Mouse (Mus musculus) liver, adult 2 months (tissue): ENCODE measurements at regions not wholly inside any gene's neighbourhood (a gene's known extent, or its start where the extent isn't known, plus 50 kb on each side); places are given as distances from the start of the nearest gene placed in this dataset.
A peak's percentile ranks its signal among the peaks of the same experiment; 100 is the strongest.

Source experiments
- DNase-seq: peaks from one replicate; pipeline ENCODE4 v3.0.0-alpha.2; 2011; ENCODE audit warnings: low read depth, low spot score; ENCODE audit errors: extremely low read depth
- H3K27ac ChIP-seq: fragments of 200-500 bp; replicated peaks from 2 replicates; pipeline ENCODE4 v1.5.1; 2012; ENCODE audit warnings: low read depth, mild to moderate bottlenecking, control low read depth, inconsistent platforms, low read length; ENCODE audit not compliant: insufficient read depth
- H3K27me3 ChIP-seq: fragments of 200-500 bp; 2 replicates; pipeline ENCODE4 v1.6.1; 2012; ENCODE audit warnings: mild to moderate bottlenecking, moderate library complexity, low read length, inconsistent platforms; ENCODE audit not compliant: control insufficient read depth, insufficient read depth
- H3K36me3 ChIP-seq: fragments of 200-500 bp; 2 replicates; pipeline ENCODE4 v1.6.1; 2012; ENCODE audit warnings: low read length, inconsistent platforms; ENCODE audit not compliant: control insufficient read depth, insufficient read depth
- H3K4me1 ChIP-seq: fragments of 200-500 bp; 2 replicates; pipeline ENCODE4 v1.6.1; 2011; ENCODE audit warnings: low read length; ENCODE audit not compliant: control insufficient read depth, insufficient read depth
- H3K4me3 ChIP-seq: fragments of 200-500 bp; 2 replicates; pipeline ENCODE4 v1.5.1; 2011; ENCODE audit warnings: low read depth, mild to moderate bottlenecking, control low read depth, low read length, moderate library complexity; ENCODE audit not compliant: insufficient read depth
- H3K79me2 ChIP-seq: fragments of 200-500 bp; 2 replicates; pipeline ENCODE4 v1.6.1; 2012; ENCODE audit warnings: inconsistent platforms, mild to moderate bottlenecking, low read length, moderate library complexity; ENCODE audit not compliant: control insufficient read depth, insufficient read depth
- H3K9ac ChIP-seq: fragments of 200-500 bp; 2 replicates; pipeline ENCODE4 v1.6.1; 2012; ENCODE audit warnings: low read depth, mild to moderate bottlenecking, control low read depth, inconsistent platforms, low read length
- CTCF ChIP-seq: fragments of 200-500 bp; IDR thresholded peaks from 2 replicates; pipeline ENCODE4 v1.5.1; 2011; ENCODE audit warnings: low read depth, low read length, control low read depth
- POLR2A ChIP-seq: fragments of 200-500 bp; IDR thresholded peaks from 2 replicates; pipeline ENCODE4 v1.6.1; 2011; ENCODE audit warnings: low read length, control low read depth; ENCODE audit not compliant: insufficient read depth; ENCODE audit errors: extremely low read depth
- WGBS: fragments of 180-500 bp; shearing (Covaris S2); methylation state at CpG from one replicate; pipeline ENCODE4 v1.1.7; 2018; 5-methylcytosine and 5-hydroxymethylcytosine counted together

GRCm38 (mm10) chrX:133787112-133787511 lies 63.7 kb upstream of the Tnmd start:
- no peaks in the 10 kb centered on the region for H3K79me2 ChIP-seq
- no peaks in the 10 kb centered on the region for H3K27me3 ChIP-seq
- H3K4me3 ChIP-seq: no peak overlapping the region
- no peaks in the 10 kb centered on the region for H3K4me1 ChIP-seq
- no peak overlapping the region for H3K9ac ChIP-seq
- TF ChIP-seq POLR2A (no peak), CTCF (peak; percentile 18; the same call in 1 of the 2 replicates)
- DNase-seq: no peak
- 4% methylated on average over 1 of the region's 1 CpGs for WGBS
- no peaks in the 10 kb centered on the region for H3K36me3 ChIP-seq
- H3K27ac ChIP-seq: no peak overlapping the region

- Histone ChIP-seq H3K9ac (no peak overlapping the region), H3K79me2 (no peaks in the 10 kb centered on the region), H3K4me1 (no peaks in the 10 kb centered on the region), H3K36me3 (no peaks in the 10 kb centered on the region), H3K27me3 (no peaks in the 10 kb centered on the region), H3K4me3 (no peak overlapping the region), H3K27ac (no peak overlapping the region)
- WGBS: 86% methylated on average over 1 of the region's 1 CpGs
- no peak for DNase-seq
- no peak for TF ChIP-seq POLR2A
- no peak for TF ChIP-seq CTCF
These were observed 65.2 kb upstream of the Pcdh19 start for GRCm38 (mm10) chrX:133754026-133754425.

GRCm38 (mm10) chrX:133752232-133752631 lies 63.4 kb upstream of the Pcdh19 start:
- Histone ChIP-seq H3K4me1 (no peaks in the 10 kb centered on the region), H3K27ac (no peak overlapping the region), H3K9ac (no peak overlapping the region), H3K36me3 (no peaks in the 10 kb centered on the region), H3K4me3 (no peak overlapping the region), H3K27me3 (no peaks in the 10 kb centered on the region), H3K79me2 (no peaks in the 10 kb centered on the region)
- no peak for DNase-seq
- TF ChIP-seq CTCF: no peak
- TF ChIP-seq POLR2A: no peak
- WGBS: 89% methylated on average over 3 of the region's 3 CpGs

- H3K4me1 ChIP-seq: no peaks in the 10 kb centered on the region
- TF ChIP-seq CTCF (no peak), POLR2A (no peak)
- H3K27me3 ChIP-seq: no peaks in the 10 kb centered on the region
- DNase-seq: peak; percentile 16
- no peaks in the 10 kb centered on the region for H3K79me2 ChIP-seq
- no peak overlapping the region for H3K9ac ChIP-seq
- no peak overlapping the region for H3K4me3 ChIP-seq
- no peak overlapping the region for H3K27ac ChIP-seq
- H3K36me3 ChIP-seq: no peaks in the 10 kb centered on the region
These were observed 54.7 kb upstream of the Pcdh19 start for GRCm38 (mm10) chrX:133743446-133743845.

GRCm38 (mm10) chrX:133738980-133739632 lies 50.3 kb upstream of the Pcdh19 start:
- H3K79me2 ChIP-seq: no peaks in the 10 kb centered on the region
- WGBS: 32% methylated on average over 6 of the region's 6 CpGs
- H3K4me3 ChIP-seq: no peak overlapping the region
- H3K4me1 ChIP-seq: no peaks in the 10 kb centered on the region
- no peaks in the 10 kb centered on the region for H3K27me3 ChIP-seq
- peak; percentile 21 for DNase-seq
- H3K36me3 ChIP-seq: no peaks in the 10 kb centered on the region
- no peak overlapping the region for H3K9ac ChIP-seq
- no peak overlapping the region for H3K27ac ChIP-seq
- TF ChIP-seq POLR2A (no peak), CTCF (no peak)
